Mouse (Mus musculus) Patski (cell line): Measurements from ENCODE around the gene Zscan22. TPM values are rescaled to one million over a fixed set of nuclear protein-coding genes. Genes with fewer than 3 reads are reported as not detected.
A peak's percentile ranks its signal among the peaks of the same experiment; 100 is the strongest.
"Not testable (repeated sequence)": the region's sequence is repeated elsewhere in the genome, so short reads cannot be mapped to it uniquely, and the experiment has no call there.

Experiments
- ATAC-seq: fragments of 100-300 bp; one replicate; pipeline ENCODE4 v1.8.0; 2021
- CTCF ChIA-PET: fragments of 350-600 bp; sonication (Branson Sonifier 250); formaldehyde crosslinking; loops from one replicate; lab custom pipeline; 2022; ENCODE audit warnings: inconsistent platforms; lab: Charles Lee
- POLR2A ChIA-PET: fragments of 350-600 bp; sonication (Branson Sonifier 250); formaldehyde crosslinking; loops from one replicate; lab custom pipeline; 2022; ENCODE audit warnings: antibody characterized with exemption, inconsistent platforms; lab: Charles Lee
- DNase-seq: peaks from one replicate; pipeline ENCODE4 v3.0.0-alpha.2; 2011; ENCODE audit warnings: low read depth, low spot score
- H3K27me3 ChIP-seq: fragments of 371-371 bp; one replicate; pipeline ENCODE4 v1.5.1; 2021
- CTCF ChIP-seq: fragments of 100-300 bp; IDR thresholded peaks from one replicate; pipeline ENCODE4 v1.5.1; 2021
- in situ Hi-C: fragments of 300-500 bp; cut with MboI; formaldehyde crosslinking; loops from 3 replicates; pipeline ENCODE4 v1.11.1; 2018; ENCODE audit warnings: low pct_unique_long_range_greater_than_20kb, mixed read lengths
- polyA plus RNA-seq: library from polyadenylated mRNA; unstranded; gene quantifications from one replicate; pipeline ENCODE4 v1.2.3, GENCODE M21; 2021

Gene Zscan22
- polyA plus RNA-seq, 1 experiment from 2014 or later = 15.7 TPM

GRCm38 (mm10) chr7:12927191-12927680 is 29.6 kb downstream of the Zscan22 start, which contains the start of gene Rnf225:
Gene Rnf225 (plus strand): TSS chr7:12927416.
- ChIA-PET CTCF (no interaction called here), POLR2A (no interaction called here)
- ATAC-seq (no peak), DNase-seq (no peak)
- no peak for TF ChIP-seq CTCF
- no peaks in the 10 kb centered on the region for H3K27me3 ChIP-seq
- in situ Hi-C loops = no loop called here

DNA sequence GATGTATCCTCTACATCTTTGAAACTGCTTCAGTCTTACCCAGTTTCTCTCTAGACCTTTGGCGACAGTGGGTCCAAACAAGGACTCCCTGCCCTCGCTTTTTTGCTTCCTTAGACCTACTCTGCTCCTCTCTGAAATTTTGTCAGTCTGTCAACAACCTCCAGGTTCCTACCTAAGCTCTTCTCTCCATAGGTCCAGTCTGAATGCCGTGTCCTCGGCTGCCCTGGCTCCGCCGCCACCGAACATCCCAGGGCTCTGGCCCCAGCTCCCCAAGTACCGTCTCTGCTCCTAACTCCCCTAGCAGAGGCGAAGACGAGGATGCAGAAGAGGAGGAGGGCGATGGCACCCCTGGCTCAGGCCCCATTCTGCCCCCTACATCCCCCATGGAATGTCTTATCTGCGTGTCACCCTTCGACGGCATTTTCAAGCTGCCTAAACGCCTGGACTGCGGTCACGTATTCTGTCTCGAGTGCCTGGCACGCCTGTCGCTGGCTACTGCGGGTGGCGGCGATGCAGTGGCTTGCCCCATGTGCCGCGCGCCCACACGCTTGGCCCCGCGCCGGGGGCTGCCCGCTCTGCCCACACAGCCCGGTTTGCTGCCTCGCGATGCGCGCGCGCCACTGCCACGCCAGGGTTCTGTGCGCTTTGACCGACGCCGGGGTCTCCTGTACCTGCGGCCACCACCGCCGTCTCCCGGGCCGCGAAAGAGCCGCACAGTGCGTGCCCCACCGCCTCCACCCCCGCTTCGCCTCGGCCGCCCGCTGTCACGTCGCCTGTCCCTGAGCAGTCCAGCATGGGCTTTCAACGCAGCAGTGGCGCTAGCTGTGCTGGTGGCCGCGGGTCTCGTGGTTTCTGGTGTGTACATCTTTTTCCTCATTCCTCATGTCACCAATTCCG is 30.3 kb downstream of the Zscan22 start:
- in situ Hi-C loops = no loop called here
- POLR2A ChIA-PET = no interaction called here
- no peaks in the 10 kb centered on the region for H3K27me3 ChIP-seq
- CTCF ChIA-PET = no interaction called here
- DNase-seq (no peak), ATAC-seq (peak; percentile 49)
- no peak for TF ChIP-seq CTCF

GRCm38 (mm10) chr7:12933615-12934140 is 36.1 kb downstream of the Zscan22 start:
- ChIA-PET POLR2A (no interaction called here), CTCF (interaction anchor here (0.6 to 2.1 kb wide), 3 partner anchors 10 to 12 kb away, joined by 3 to 8 read pairs (median 3); partner anchors contain the start of gene Rps5)
- TF ChIP-seq CTCF = no peak
- DNase-seq = no peak
- no peaks in the 10 kb centered on the region for H3K27me3 ChIP-seq
- ATAC-seq = no peak
- in situ Hi-C loops = no loop called here

DNA sequence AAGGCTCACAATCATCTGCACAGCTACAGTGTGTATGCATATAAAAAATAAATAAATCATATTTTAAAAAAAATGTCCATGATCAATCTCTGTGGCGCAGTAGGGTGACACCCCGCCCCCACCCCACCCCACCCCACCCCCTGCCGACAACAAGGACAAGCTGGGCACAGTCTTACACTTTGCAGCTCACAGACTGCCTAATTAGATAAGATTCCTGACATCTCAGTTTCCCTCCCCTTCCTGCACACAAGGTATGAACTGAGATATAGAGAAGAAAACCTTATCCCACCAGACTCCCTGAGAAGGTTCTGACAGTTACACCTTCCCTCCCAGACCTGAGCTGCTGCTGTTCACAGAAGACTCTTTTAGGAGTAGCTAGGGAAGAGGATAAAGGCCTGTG is 37.2 kb downstream of the Zscan22 start:
- no peak for ATAC-seq
- DNase-seq = no peak
- TF ChIP-seq CTCF = no peak
- POLR2A ChIA-PET = interaction anchor here (1.2 kb wide), 1 partner anchor 11 kb away, joined by 5 read pairs; no protein-coding TSS in a partner anchor
- no peaks in the 10 kb centered on the region for H3K27me3 ChIP-seq
- in situ Hi-C loops = no loop called here
- CTCF ChIA-PET = interaction anchor here (1.9 kb wide), 1 partner anchor 12 kb away, joined by 7 read pairs; the partner anchor contains the start of gene Rps5

- ATAC-seq, CTCF ChIA-PET, in situ Hi-C loops: not testable (repeated sequence)
These were observed 39.7 kb downstream of the Zscan22 start for GRCm38 (mm10) chr7:12937254-12937803.

DNA sequence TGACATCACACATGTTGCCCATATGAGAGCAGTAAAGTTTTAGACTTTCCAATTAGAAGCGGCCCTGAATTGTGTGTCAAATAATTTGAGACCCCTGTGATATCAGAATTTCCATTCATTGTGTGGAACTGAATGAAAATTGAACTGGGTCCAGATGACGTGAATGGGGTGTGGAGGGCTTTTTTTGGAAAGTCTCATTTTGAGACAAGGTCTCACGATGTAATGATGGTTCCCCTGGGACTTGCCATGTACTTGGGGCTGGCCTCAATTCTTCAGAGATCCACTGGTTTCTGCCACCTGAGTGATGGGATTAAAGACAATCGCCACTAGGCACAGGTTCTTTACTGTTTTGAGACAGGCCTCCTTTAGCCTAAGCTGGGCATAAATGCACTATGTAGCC is 43.0 kb downstream of the Zscan22 start:
- CTCF ChIA-PET = interaction anchor here (0.8 kb wide), 1 partner anchor 11 kb away, joined by 3 read pairs; no protein-coding TSS in a partner anchor
- TF ChIP-seq CTCF = no peak
- no peak for ATAC-seq
- POLR2A ChIA-PET = no interaction called here
- DNase-seq = no peak
- in situ Hi-C loops = no loop called here
- H3K27me3 ChIP-seq = no peaks in the 10 kb centered on the region

More at GRCm38 (mm10) chr7:12937254-12937803, 39.7 kb downstream of the Zscan22 start:
- not testable (repeated sequence) for H3K27me3 ChIP-seq, DNase-seq
- POLR2A ChIA-PET = interaction anchor here (1.0 kb wide), 1 partner anchor 9 kb away, joined by 4 read pairs; no protein-coding TSS in a partner anchor

DNA sequence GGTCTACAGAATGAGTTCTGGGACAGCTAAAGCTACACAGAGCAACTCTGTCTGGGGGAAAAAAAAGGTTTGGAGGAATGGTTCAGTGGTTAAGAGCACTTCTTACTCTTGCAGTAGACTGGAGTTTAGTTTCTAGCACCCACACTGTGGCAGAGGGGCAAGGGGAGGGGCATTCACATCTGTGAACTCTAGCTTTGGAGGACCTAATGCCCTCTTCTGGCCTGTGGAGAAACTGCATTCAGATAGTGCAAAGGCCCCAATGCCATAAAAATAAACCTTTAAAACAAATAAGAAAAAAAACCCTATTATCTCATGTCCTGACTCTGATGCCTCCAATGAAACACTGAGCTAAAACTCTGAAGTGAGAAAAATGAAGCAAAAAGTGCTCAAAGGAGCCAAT is 45.9 kb downstream of the Zscan22 start:
- TF ChIP-seq CTCF = peak; percentile 56
- ATAC-seq (no peak), DNase-seq (no peak)
- no peaks in the 10 kb centered on the region for H3K27me3 ChIP-seq
- in situ Hi-C loops = no loop called here
- POLR2A ChIA-PET = no interaction called here
- CTCF ChIA-PET = interaction anchor here (1.4 to 2.2 kb wide), 5 partner anchors 9 to 33 kb away, joined by 3 to 8 read pairs (median 3); no protein-coding TSS in a partner anchor

- POLR2A ChIA-PET = no interaction called here
- in situ Hi-C loops = no loop called here
These were observed 51.6 kb downstream of the Zscan22 start for GRCm38 (mm10) chr7:12949032-12949871.

GRCm38 (mm10) chr7:12949872-12950229 is 52.2 kb downstream of the Zscan22 start:
- no peak for DNase-seq
- H3K27me3 ChIP-seq = no peaks in the 10 kb centered on the region
- in situ Hi-C loops = no loop called here
- no peak for ATAC-seq
- TF ChIP-seq CTCF = no peak
- ChIA-PET POLR2A (no interaction called here), CTCF (no interaction called here)

More at GRCm38 (mm10) chr7:12949032-12949871, 51.6 kb downstream of the Zscan22 start:
- TF ChIP-seq CTCF = no peak
- no peaks in the 10 kb centered on the region for H3K27me3 ChIP-seq
- peak; percentile 99 for ATAC-seq
- peak; percentile 82 for DNase-seq
- CTCF ChIA-PET = no interaction called here
